Mouse (Mus musculus) c-Kit-positive CD71-positive TER-119-positive erythroid progenitor cells, embryonic 14.5 days (primary cell): ENCODE data around the gene Gjc2.
A peak's percentile ranks its signal among the peaks of the same experiment; 100 is the strongest.

Experiments used
- DNase-seq: peaks from one replicate; pipeline ENCODE4 v3.0.0-alpha.2; 2013; ENCODE audit warnings: low spot score

Gene Gjc2

GRCm38 (mm10) chr11:59208153-59208831 lies 25.3 kb upstream of the Gjc2 start, which contains the start of gene 2310033P09Rik:
Gene 2310033P09Rik, plus strand, starts transcription at chr11:59208321.
- DNase-seq, result peak; percentile 91

GRCm38 (mm10) chr11:59202081-59202995 lies 19.3 kb upstream of the Gjc2 start, which contains the start of gene Mrpl55:
Gene Mrpl55, plus strand, starts transcription at chr11:59202486.
- DNase-seq, result peak; percentile 90

GRCm38 (mm10) chr11:59201216-59202002 lies 18.4 kb upstream of the Gjc2 start:
- DNase-seq, result peak; percentile 37

GRCm38 (mm10) chr11:59196230-59196629 lies 13.2 kb upstream of the Gjc2 start:
- no peak for DNase-seq

- no peak for DNase-seq
Measured at GRCm38 (mm10) chr11:59192059-59192386, 9.0 kb upstream of the Gjc2 start, which contains the start of gene Guk1. Gene Guk1, minus strand, starts transcription at chr11:59192212.

- DNase-seq, result peak; percentile 79
Measured at GRCm38 (mm10) chr11:59191231-59192058, 8.4 kb upstream of the Gjc2 start.

GRCm38 (mm10) chr11:59187706-59188105 lies 4.7 kb upstream of the Gjc2 start:
- no peak for DNase-seq

GRCm38 (mm10) chr11:59185490-59185889 lies 2.5 kb upstream of the Gjc2 start:
- no peak for DNase-seq

GRCm38 (mm10) chr11:59183821-59184220 lies 808 bp upstream of the Gjc2 start:
- peak; percentile 72 for DNase-seq

- no peak for DNase-seq
Measured at GRCm38 (mm10) chr11:59176921-59177320, 6.1 kb downstream of the Gjc2 start.

GRCm38 (mm10) chr11:59176475-59176874 lies 6.5 kb downstream of the Gjc2 start:
- DNase-seq, result no peak

- peak; percentile 64 for DNase-seq
Measured at GRCm38 (mm10) chr11:59174189-59174838, 8.7 kb downstream of the Gjc2 start.

GRCm38 (mm10) chr11:59170549-59170948 lies 12.5 kb downstream of the Gjc2 start:
- DNase-seq, result no peak

- no peak for DNase-seq
Measured at GRCm38 (mm10) chr11:59169807-59170206, 13.2 kb downstream of the Gjc2 start.

GRCm38 (mm10) chr11:59165616-59166241 lies 17.3 kb downstream of the Gjc2 start:
- peak; percentile 34 for DNase-seq

GRCm38 (mm10) chr11:59164384-59164783 lies 18.6 kb downstream of the Gjc2 start:
- peak; percentile 97 for DNase-seq

- peak; percentile 96 for DNase-seq
Measured at GRCm38 (mm10) chr11:59163255-59164236, 19.5 kb downstream of the Gjc2 start, which contains the start of gene Iba57. Gene Iba57, minus strand, starts transcription at chr11:59163739.

- DNase-seq, result peak; percentile 81
Measured at GRCm38 (mm10) chr11:59162443-59163254, 20.4 kb downstream of the Gjc2 start.
